16 mouse cellular contexts compared by ENCODE assay signal in genomic region chr3:39637924-39638323, GRCm38 (mm10).
A peak's percentile ranks its signal among the peaks of the same experiment; 100 is the strongest.
DNase-seq lines count a peak whose midpoint lies in the region; ATAC-seq lines count a peak whose summit lies in the region.
"Had no signal": no experiment of that assay in that cellular context is flagged by ENCODE, and none has a peak within 500 bp of the region (broad histone marks: within the 10 kb centered on the region; RNA-seq: fewer than 3 reads in every experiment).

No protein-coding gene starts in this region.

- H3K27me3 ChIP-seq in kidney, embryonic 15.5 days, result no peaks in the 10 kb centered on the region
- H3K27me3 ChIP-seq in megakaryocyte, embryonic 14.5 days (replicated peaks), result no peaks in the 10 kb centered on the region
- no peaks in the 10 kb centered on the region for H3K27me3 ChIP-seq in forebrain, embryonic 16.5 days (replicated peaks; ENCODE audit: control insufficient read depth, insufficient read depth, low read length)
- H3K27me3 ChIP-seq: limb, embryonic 15.5 days had no signal

- H3K27ac ChIP-seq in kidney, embryonic 15.5 days, result no peak overlapping the region
- H3K27ac ChIP-seq in forebrain, embryonic 16.5 days (ENCODE audit: low read length), result no peak overlapping the region
- H3K27ac ChIP-seq: limb, embryonic 15.5 days; stomach, postnatal 0 days had no signal

- DNase-seq in kidney, adult 9 months, result no peak
- peak; percentile 38 for DNase-seq in mesoderm, embryonic 11.5 days (ENCODE audit: low read depth, low spot score)
- no peak for DNase-seq in spleen, postnatal 10 days (ENCODE audit: low spot score in 2 of 2)
- DNase-seq: adrenal gland, adult 2 months; cerebellum, adult 2 months; kidney, postnatal 36 days; liver, postnatal 0 days; thymus, postnatal 25 days had no signal

- WGBS in kidney, embryonic 15.5 days, result 38% methylated on average over 5 of the region's 5 CpGs
- WGBS in forebrain, embryonic 16.5 days, result 56% methylated on average over 5 of the region's 5 CpGs

- no peaks in the 10 kb centered on the region for H3K9me3 ChIP-seq in kidney, embryonic 15.5 days (replicated peaks)
- H3K9me3 ChIP-seq in megakaryocyte, embryonic 14.5 days, result 0 out of 2 replicates have a peak, but pooled peaks cover 3% of the 10 kb centered on the region
- no peaks in the 10 kb centered on the region for H3K9me3 ChIP-seq in forebrain, embryonic 16.5 days (ENCODE audit: control insufficient read depth, low read length)
- H3K9me3 ChIP-seq: limb, embryonic 15.5 days had no signal

- 0 out of 2 replicates have a peak, but pooled peaks have one; percentile 56 for ATAC-seq in kidney, embryonic 15.5 days (replicated peaks; ENCODE audit: low FRiP score)
- ATAC-seq in megakaryocyte, adult 5-6 weeks (ENCODE audit: poor library complexity, severe bottlenecking), result no peak
- peak; percentile 74 for ATAC-seq in forebrain, embryonic 16.5 days
- ATAC-seq: liver, postnatal 0 days had no signal

- no peaks in the 10 kb centered on the region for H3K36me3 ChIP-seq in kidney, embryonic 15.5 days
- no peaks in the 10 kb centered on the region for H3K36me3 ChIP-seq in megakaryocyte, embryonic 14.5 days (replicated peaks; ENCODE audit: low read length)
- no peaks in the 10 kb centered on the region for H3K36me3 ChIP-seq in forebrain, embryonic 16.5 days (ENCODE audit: control insufficient read depth, insufficient read depth)
- H3K36me3 ChIP-seq: G1E; limb, embryonic 15.5 days had no signal

- H3K4me2 ChIP-seq in kidney, embryonic 15.5 days, result no peak overlapping the region
- no peak overlapping the region for H3K4me2 ChIP-seq in forebrain, embryonic 16.5 days (ENCODE audit: low read length)
- H3K4me2 ChIP-seq: heart, embryonic 11.5 days; limb, embryonic 15.5 days had no signal

- no peak overlapping the region for H3K9ac ChIP-seq in kidney, embryonic 15.5 days
- H3K9ac ChIP-seq in forebrain, embryonic 16.5 days (replicated peaks; ENCODE audit: low read depth, low read length), result no peak overlapping the region
- H3K9ac ChIP-seq: limb, embryonic 15.5 days; liver, postnatal 0 days had no signal

- H3K4me1 ChIP-seq in kidney, embryonic 15.5 days, result no peaks in the 10 kb centered on the region
- no peaks in the 10 kb centered on the region for H3K4me1 ChIP-seq in megakaryocyte, embryonic 14.5 days
- H3K4me1 ChIP-seq in forebrain, embryonic 16.5 days (replicated peaks; ENCODE audit: control insufficient read depth, insufficient read depth, low read length), result peaks cover 5% of the 10 kb centered on the region; the same call in 1 of the 2 replicates
- H3K4me1 ChIP-seq: limb, embryonic 15.5 days had no signal

- no peak overlapping the region for H3K4me3 ChIP-seq in kidney, embryonic 15.5 days (replicated peaks)
- peak overlapping the region; percentile 21 for H3K4me3 ChIP-seq in megakaryocyte, embryonic 14.5 days (replicated peaks)
- H3K4me3 ChIP-seq in forebrain, embryonic 16.5 days (replicated peaks; ENCODE audit: low read length), result no peak overlapping the region
- H3K4me3 ChIP-seq: limb, embryonic 15.5 days had no signal
